Mouse (Mus musculus) embryo, embryonic 11 days (tissue): ENCODE results near the gene Pla2g2e.
A peak's percentile ranks its signal among the peaks of the same experiment; 100 is the strongest.
"Not testable (repeated sequence)": the region's sequence is repeated elsewhere in the genome, so short reads cannot be mapped to it uniquely, and the experiment has no call there.

Source experiments
- DNase-seq: peaks from one replicate; pipeline ENCODE4 v3.0.0-alpha.2; 2015

The Pla2g2e gene

GRCm38 (mm10) chr4:138877731-138878130 lies at the start of gene Pla2g2e:
Gene Pla2g2e (plus strand): TSS chr4:138877942.
- no peak for DNase-seq

- no peak for DNase-seq
Measured at GRCm38 (mm10) chr4:138839806-138840205, 37.9 kb upstream of the Pla2g2e start.

DNA sequence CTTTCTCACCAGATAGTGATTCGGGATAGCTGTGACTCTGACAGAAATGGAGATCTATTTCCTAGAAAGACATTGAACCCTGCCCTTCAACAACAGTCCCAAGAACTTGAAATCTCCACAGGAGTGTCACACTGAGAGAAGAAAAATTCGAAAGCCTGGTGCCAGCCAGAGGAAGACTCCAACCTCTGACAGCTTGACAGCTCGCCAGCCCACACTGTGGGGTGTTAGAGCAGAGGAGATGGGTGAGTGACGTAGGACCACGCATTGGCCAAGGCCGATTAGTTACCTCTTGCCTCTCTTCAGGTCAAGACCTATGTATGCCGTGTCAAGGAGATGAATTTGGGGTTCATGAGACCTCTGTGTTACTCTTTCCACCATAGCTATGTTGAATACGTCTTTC lies 37.0 kb upstream of the Pla2g2e start:
- no peak for DNase-seq

GRCm38 (mm10) chr4:138841386-138841785 lies 36.4 kb upstream of the Pla2g2e start:
- no peak for DNase-seq

DNA sequence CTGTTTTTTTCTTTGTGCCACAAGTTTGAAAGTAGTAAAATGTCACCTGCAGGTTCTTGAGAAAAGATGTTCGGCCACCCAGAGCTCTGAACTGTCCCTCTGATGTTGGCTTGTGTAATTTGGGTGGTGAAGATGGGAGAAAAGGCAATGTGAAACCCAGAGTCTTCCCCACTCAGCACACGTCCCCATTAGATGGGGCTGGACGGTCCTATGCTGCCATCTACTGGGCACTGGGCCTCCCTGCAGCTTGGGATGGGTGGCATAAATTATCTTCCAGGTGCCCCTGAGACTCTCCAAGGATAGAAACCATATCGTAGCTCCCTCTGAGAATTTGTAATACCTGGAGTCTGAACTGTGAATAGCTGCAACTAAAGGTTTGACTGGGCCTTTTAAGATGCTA lies 26.3 kb upstream of the Pla2g2e start:
- peak; percentile 73 for DNase-seq

- no peak for DNase-seq
Measured at GRCm38 (mm10) chr4:138852961-138853360, 24.8 kb upstream of the Pla2g2e start.

DNA sequence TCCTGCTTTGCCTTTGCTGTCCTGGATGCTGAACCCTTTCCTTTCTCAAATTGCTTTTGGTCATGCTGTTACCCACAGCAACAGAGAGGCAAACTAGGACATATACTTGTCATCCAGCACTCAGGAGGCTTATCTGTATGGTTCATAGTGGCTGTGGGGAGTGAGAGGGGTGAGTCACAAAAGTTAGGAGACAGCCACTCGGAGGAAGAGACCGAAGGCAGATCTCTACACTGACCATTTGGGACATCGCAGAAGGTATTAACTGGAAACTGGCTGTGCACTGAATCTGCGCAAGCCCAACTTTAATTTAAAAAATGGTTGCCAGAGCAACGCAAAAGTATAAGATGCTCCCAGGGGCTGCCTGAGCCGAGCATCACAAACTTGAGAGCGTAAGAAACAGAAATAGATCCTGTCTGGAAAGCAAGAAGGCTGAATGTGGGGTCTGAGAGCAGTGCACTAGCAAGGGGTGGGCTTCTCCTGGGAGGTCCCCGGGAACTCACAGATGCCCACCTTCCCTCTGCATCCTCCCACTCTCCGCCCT lies 22.6 kb upstream of the Pla2g2e start:
- no peak for DNase-seq

GRCm38 (mm10) chr4:138856491-138856890 lies 21.3 kb upstream of the Pla2g2e start:
- DNase-seq = peak; percentile 84

DNA sequence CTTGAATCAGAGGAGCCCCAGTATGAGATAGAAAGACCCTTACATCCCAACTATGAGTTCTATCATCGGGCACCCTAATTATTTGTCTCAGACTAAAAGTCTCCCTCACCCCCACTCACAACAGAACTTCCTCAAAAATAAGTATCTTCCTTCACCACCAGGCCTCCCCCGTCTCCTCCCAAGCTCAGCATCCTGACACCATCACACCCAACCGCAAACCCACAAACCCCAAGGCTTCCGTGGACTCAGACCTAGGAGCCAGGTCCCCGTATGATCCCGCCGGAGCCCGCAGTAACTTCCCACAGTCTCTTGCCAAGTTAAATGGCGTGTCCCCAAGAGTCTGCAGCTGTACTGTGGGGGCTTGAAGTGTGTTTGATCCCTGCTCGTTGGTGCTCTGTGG lies 20.2 kb upstream of the Pla2g2e start:
- DNase-seq = no peak

DNA sequence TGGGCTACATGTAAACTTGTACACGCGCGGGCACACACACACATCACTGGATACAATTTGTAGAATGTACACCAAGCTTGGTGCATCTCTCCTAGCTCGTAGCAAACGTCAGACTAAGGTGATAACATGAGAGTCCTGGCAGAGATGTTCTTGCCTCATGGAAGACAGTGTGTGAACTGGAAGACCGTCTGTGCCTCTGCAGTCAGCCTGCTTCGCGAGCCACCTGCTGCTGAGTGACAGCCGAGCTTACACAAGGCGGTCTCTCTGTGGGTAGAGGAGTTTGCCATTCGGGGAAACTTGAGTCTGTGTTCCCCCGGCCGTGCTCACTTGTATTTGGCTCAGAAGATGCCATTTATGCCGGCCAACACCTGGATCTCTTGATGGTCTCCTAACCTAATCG lies 19.3 kb upstream of the Pla2g2e start:
- no peak for DNase-seq

- DNase-seq = peak; percentile 79
Measured at GRCm38 (mm10) chr4:138859245-138859644, 18.5 kb upstream of the Pla2g2e start.

DNA sequence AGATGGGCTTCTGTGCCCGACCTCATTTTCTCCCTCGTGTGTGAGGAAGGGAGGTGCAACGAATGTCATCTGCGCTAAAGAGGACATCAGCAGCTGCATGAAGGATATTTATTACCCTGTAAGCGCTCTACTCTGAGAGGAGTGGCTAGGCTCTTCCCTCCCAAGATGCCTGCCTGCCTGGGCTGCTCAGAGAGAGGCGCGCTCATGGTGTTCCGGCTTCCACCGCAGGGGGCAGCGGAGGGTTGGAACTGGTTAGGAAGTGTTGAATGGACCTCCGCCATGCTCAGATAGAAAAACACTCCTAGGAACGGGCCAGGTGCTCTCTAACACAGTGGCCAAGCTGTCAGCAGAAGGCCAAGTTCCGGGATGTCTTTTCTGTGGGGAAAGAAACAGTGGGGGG lies 18.0 kb upstream of the Pla2g2e start:
- DNase-seq = peak; percentile 87

- no peak for DNase-seq
Measured at GRCm38 (mm10) chr4:138863344-138863998, 14.3 kb upstream of the Pla2g2e start, which contains the start of gene Pla2g5. Gene Pla2g5 (minus strand): TSS chr4:138863482.

GRCm38 (mm10) chr4:138865092-138865491 lies 12.7 kb upstream of the Pla2g2e start:
- no peak for DNase-seq

DNA sequence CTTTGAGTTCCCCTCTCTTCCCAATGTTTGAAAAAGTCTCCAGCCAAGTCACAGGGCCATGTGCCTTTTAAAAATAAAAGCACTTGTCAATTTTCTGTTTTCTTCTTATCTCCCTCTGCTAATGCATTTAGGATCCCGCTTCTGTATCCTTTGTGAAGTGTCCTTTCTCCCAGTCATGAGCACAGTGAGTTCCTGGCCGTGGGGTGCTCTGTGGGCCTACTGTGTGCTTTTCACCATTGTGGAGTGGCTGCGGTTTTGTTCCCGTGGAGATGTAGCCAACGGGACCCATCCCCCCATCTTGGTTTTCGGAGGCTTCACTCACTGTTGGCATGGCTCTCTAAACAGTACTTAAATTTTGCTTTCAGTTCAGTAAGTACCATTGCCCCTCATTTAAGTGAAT lies 11.8 kb upstream of the Pla2g2e start:
- DNase-seq = no peak

DNA sequence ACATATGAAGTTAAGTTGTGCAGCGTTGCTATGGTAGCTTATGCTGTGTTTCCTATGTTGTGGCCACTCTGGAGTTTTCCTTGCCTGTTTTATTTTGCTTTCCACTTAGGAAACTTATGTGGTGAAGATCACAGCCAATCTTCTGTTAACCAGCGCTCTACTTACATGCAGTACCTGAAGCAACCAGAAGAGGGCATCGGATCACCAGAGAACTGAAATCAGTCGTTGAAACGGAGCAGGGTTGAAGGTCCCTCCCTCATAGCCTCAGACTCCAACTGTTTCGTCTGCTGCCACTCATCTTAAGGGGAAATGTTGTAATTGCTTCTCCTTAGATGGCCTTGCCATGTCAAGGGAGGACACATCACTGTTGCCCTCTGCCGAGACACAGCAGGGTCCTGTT lies 11.3 kb upstream of the Pla2g2e start:
- DNase-seq = peak; percentile 79

GRCm38 (mm10) chr4:138868666-138869065 lies 9.1 kb upstream of the Pla2g2e start:
- peak; percentile 39 for DNase-seq

- no peak for DNase-seq
Measured at GRCm38 (mm10) chr4:138873864-138874263, 3.9 kb upstream of the Pla2g2e start, which contains the start of gene Gm13030. Gene Gm13030 (minus strand): TSS chr4:138873964.

DNA sequence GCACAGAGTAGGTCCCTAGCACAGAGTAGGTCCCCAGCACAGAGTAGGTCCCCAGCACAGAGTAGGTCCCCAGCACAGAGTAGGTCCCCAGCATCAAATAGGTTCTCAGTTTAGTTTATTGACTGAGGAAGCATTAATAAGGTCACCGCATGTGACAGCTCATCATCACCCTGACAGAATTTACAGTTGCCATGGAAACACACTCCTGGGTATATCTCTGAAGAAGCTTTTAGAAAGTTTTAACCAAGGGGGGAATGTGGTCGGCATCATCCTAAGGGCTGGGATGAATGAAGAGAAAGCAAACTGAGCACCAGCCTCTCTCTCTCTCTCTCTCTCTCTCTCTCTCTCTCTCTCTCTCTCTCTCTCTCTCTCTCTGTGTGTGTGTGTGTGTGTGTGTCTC lies 2.5 kb upstream of the Pla2g2e start:
- DNase-seq = not testable (repeated sequence)

DNA sequence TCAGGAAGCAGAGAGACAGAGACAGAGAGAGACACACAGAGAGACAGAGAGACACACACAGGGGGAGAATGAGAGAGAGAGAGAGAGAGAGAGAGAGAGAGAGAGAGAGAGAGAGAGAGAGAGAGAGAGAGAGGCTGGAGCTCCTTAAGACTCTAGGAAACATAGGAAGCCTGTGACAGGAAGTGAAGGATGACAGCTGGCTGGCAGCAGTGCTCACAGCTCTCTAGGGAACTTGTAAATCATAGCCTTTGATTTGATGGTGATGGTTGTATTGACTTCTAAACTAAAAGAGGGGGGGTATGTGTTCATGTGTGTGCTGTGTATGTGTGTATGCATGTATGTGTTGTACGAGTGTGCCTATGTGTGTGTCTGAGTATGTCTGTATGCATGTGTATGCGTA lies 1.8 kb upstream of the Pla2g2e start:
- no peak for DNase-seq

DNA sequence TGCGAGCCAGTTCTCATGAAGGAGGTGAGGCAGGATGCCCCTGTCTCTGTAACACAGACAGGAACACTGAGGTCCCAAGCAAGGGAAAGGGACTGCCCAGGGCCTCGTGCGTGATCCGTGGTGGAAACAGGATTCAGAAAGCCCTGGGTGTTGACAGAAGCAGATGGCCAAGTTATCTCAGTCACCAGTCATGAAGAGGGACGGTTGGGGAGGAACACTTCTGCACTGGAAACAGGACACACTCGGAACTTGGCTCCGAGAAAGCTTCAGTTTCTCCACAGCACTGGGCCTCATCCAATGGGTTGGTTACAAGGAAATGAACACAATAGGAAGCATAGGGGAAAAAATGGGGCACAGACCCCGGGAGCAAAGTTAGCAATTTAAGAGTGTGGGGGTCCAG lies 1.0 kb downstream of the Pla2g2e start:
- no peak for DNase-seq

- DNase-seq = no peak
Measured at GRCm38 (mm10) chr4:138879808-138880207, 2.1 kb downstream of the Pla2g2e start.

DNA sequence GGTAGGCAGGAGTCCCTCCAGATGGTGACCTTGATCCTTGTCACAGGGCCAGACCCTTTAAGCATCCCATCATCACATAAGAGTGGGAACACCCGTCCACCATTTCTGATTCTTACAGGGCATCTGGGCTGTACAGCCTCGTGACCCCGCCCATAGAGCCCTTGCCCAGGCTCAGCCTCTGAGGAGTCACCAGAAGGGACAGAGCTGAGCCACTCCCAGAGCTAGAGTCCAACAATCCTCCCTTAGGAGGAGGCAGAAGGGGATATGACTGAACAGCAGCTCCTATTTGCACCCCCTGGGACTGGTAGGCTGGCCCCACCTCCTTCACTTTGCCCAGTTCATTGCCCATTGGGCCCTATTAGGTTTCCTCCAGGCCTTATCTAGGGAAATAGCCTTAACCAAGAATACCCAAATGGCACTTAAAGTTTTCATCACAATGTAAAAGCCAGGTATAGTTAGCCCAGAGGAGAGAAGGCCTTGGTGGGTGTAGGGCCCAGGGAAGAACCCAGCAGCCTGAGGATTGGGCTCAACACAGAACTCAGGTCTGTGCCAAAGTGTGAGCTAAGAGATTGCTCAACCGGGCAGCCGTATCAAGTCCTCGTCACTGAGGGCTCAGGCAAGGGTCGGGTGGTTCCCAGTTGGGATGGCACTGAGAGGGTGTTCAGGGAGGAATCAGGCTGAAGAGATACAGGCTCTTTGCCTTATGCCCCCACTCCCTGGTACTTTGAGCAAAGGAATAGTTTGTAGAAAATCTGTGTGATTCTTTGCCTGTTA lies 3.3 kb downstream of the Pla2g2e start:
- no peak for DNase-seq

- DNase-seq = peak; percentile 47
Measured at GRCm38 (mm10) chr4:138882179-138882578, 4.4 kb downstream of the Pla2g2e start.
